ENCODE assay signal across 22 mouse cellular contexts in genomic region chr5:125326351-125326750, GRCm38 (mm10). TPM values are rescaled to one million over a fixed set of nuclear protein-coding genes. Genes with fewer than 3 reads are reported as not detected.
DNase-seq lines count a peak whose midpoint lies in the region; ATAC-seq and TF ChIP-seq lines count a peak whose summit lies in the region.
"Had no signal": no experiment of that assay in that cellular context is flagged by ENCODE, and none has a peak within 500 bp of the region (broad histone marks: within the 10 kb centered on the region; RNA-seq: fewer than 3 reads in every experiment).

No protein-coding gene starts in this region.

- ATAC-seq in heart, embryonic 13.5 days (ENCODE audit: extremely low read depth, insufficient number of reproducible peaks, low FRiP score, low TSS enrichment), result no peak
- ATAC-seq in liver, embryonic 13.5 days (ENCODE audit: low read depth), result no peak
- ATAC-seq in liver, embryonic 11.5 days (replicated peaks; ENCODE audit: low FRiP score), result no peak
- ATAC-seq in kidney, embryonic 14.5 days (ENCODE audit: low FRiP score, low TSS enrichment), result no peak
- ATAC-seq: forebrain, embryonic 15.5 days; intestine, postnatal 0 days had no signal

- TF ChIP-seq POLR2A in testis, adult 2 months (IDR thresholded peaks at IDR 0.05; ENCODE audit: control insufficient read depth, low read depth, low read length), result no peak

- TF ChIP-seq CTCF in testis, adult 2 months (IDR thresholded peaks at IDR 0.05; ENCODE audit: control insufficient read depth, insufficient read depth, insufficient replicate concordance, low read depth, low read length), result no peak

- H3K9ac ChIP-seq in heart, embryonic 13.5 days, result peak overlapping the region; percentile 34
- H3K9ac ChIP-seq in liver, embryonic 13.5 days, result no peak overlapping the region
- H3K9ac ChIP-seq in liver, embryonic 11.5 days (ENCODE audit: low read depth, low read length), result no peak overlapping the region
- H3K9ac ChIP-seq in kidney, embryonic 14.5 days (ENCODE audit: low read depth, low read length), result no peak overlapping the region
- H3K9ac ChIP-seq: forebrain, embryonic 15.5 days; lung, embryonic 15.5 days; neural tube, embryonic 13.5 days had no signal

- H3K36me3 ChIP-seq in heart, embryonic 13.5 days, result 0 out of 2 replicates have a peak, but pooled peaks cover 2% of the 10 kb centered on the region
- H3K36me3 ChIP-seq in liver, embryonic 13.5 days, result peaks cover 33% of the 10 kb centered on the region
- H3K36me3 ChIP-seq in liver, embryonic 11.5 days (ENCODE audit: control insufficient read depth, insufficient read depth, low read length), result peaks cover 12% of the 10 kb centered on the region
- no peaks in the 10 kb centered on the region for H3K36me3 ChIP-seq in testis, adult 2 months (ENCODE audit: control insufficient read depth, insufficient read depth, low read length)
- no peaks in the 10 kb centered on the region for H3K36me3 ChIP-seq in kidney, embryonic 14.5 days (ENCODE audit: control insufficient read depth, insufficient read depth, low read length)
- H3K36me3 ChIP-seq: forebrain, embryonic 15.5 days; lung, embryonic 15.5 days; neural tube, embryonic 13.5 days had no signal

- H3K4me1 ChIP-seq in heart, embryonic 13.5 days, result peaks cover 62% of the 10 kb centered on the region
- H3K4me1 ChIP-seq in liver, embryonic 13.5 days (replicated peaks), result peaks cover 82% of the 10 kb centered on the region
- peaks cover 32% of the 10 kb centered on the region for H3K4me1 ChIP-seq in liver, embryonic 11.5 days (replicated peaks; ENCODE audit: control insufficient read depth, insufficient read depth, low read length)
- peaks cover 17% of the 10 kb centered on the region for H3K4me1 ChIP-seq in testis, adult 2 months (ENCODE audit: control insufficient read depth, insufficient read depth, low read length)
- H3K4me1 ChIP-seq in kidney, embryonic 14.5 days (ENCODE audit: control insufficient read depth, insufficient read depth, low read length), result peaks cover 12% of the 10 kb centered on the region; the same call in 1 of the 2 replicates

- WGBS in heart, embryonic 13.5 days, result 47% methylated on average over 8 of the region's 8 CpGs
- 68% methylated on average over 8 of the region's 8 CpGs for WGBS in liver, embryonic 13.5 days (ENCODE audit: insufficient replicate concordance)
- 65% methylated on average over 8 of the region's 8 CpGs for WGBS in liver, embryonic 11.5 days
- 59% methylated on average over 8 of the region's 8 CpGs for WGBS in kidney, embryonic 14.5 days

- no peaks in the 10 kb centered on the region for H3K9me3 ChIP-seq in heart, embryonic 13.5 days
- no peaks in the 10 kb centered on the region for H3K9me3 ChIP-seq in liver, embryonic 13.5 days (replicated peaks)
- no peaks in the 10 kb centered on the region for H3K9me3 ChIP-seq in liver, embryonic 11.5 days (ENCODE audit: control insufficient read depth, low read length)
- H3K9me3 ChIP-seq in kidney, embryonic 14.5 days (ENCODE audit: control insufficient read depth, low read length), result no peaks in the 10 kb centered on the region
- H3K9me3 ChIP-seq: forebrain, embryonic 15.5 days; hindbrain, embryonic 10.5 days; lung, embryonic 15.5 days; neural tube, embryonic 13.5 days had no signal

- no peaks in the 10 kb centered on the region for H3K27me3 ChIP-seq in heart, embryonic 13.5 days (replicated peaks)
- no peaks in the 10 kb centered on the region for H3K27me3 ChIP-seq in liver, embryonic 13.5 days
- no peaks in the 10 kb centered on the region for H3K27me3 ChIP-seq in liver, embryonic 11.5 days (replicated peaks; ENCODE audit: control insufficient read depth, insufficient read depth, low read length)
- no peaks in the 10 kb centered on the region for H3K27me3 ChIP-seq in testis, adult 2 months (ENCODE audit: control insufficient read depth, insufficient read depth, low read length)
- H3K27me3 ChIP-seq in kidney, embryonic 14.5 days (ENCODE audit: control insufficient read depth, insufficient read depth, low read length), result no peaks in the 10 kb centered on the region
- H3K27me3 ChIP-seq: CH12.LX; forebrain, embryonic 15.5 days; lung, embryonic 15.5 days; neural tube, embryonic 13.5 days had no signal

- peak overlapping the region; percentile 80 for H3K27ac ChIP-seq in heart, embryonic 13.5 days (replicated peaks)
- 0 out of 2 replicates have a peak overlapping the region, but pooled peaks have one; percentile 18 for H3K27ac ChIP-seq in liver, embryonic 13.5 days
- H3K27ac ChIP-seq in liver, embryonic 11.5 days (ENCODE audit: low read depth, low read length), result no peak overlapping the region
- peak overlapping the region; percentile 69 for H3K27ac ChIP-seq in testis, adult 2 months (ENCODE audit: control insufficient read depth, insufficient read depth, low read depth, low read length)
- no peak overlapping the region for H3K27ac ChIP-seq in kidney, embryonic 14.5 days (ENCODE audit: low read depth, low read length)
- H3K27ac ChIP-seq: forebrain, embryonic 15.5 days; hindbrain, embryonic 10.5 days; hindbrain, postnatal 0 days; kidney, postnatal 0 days; lung, embryonic 15.5 days; neural tube, embryonic 13.5 days had no signal

- H3K4me3 ChIP-seq in heart, embryonic 13.5 days, result no peak overlapping the region
- no peak overlapping the region for H3K4me3 ChIP-seq in liver, embryonic 13.5 days (replicated peaks)
- H3K4me3 ChIP-seq in liver, embryonic 11.5 days (ENCODE audit: low read depth, low read length), result no peak overlapping the region
- H3K4me3 ChIP-seq in testis, adult 2 months (ENCODE audit: control insufficient read depth, low read depth, low read length), result no peak overlapping the region
- no peak overlapping the region for H3K4me3 ChIP-seq in kidney, embryonic 14.5 days (ENCODE audit: low read length)
- H3K4me3 ChIP-seq: forebrain, embryonic 15.5 days; hindbrain, embryonic 10.5 days; lung, embryonic 15.5 days; neural tube, embryonic 13.5 days had no signal

- H3K4me2 ChIP-seq in heart, embryonic 13.5 days, result peak overlapping the region; percentile 46
- no peak overlapping the region for H3K4me2 ChIP-seq in liver, embryonic 13.5 days
- no peak overlapping the region for H3K4me2 ChIP-seq in liver, embryonic 11.5 days
- H3K4me2 ChIP-seq in kidney, embryonic 14.5 days (replicated peaks; ENCODE audit: low read depth, low read length), result no peak overlapping the region
- H3K4me2 ChIP-seq: forebrain, embryonic 15.5 days; lung, embryonic 15.5 days; midbrain, embryonic 11.5 days; neural tube, embryonic 13.5 days had no signal

- peak; percentile 65 for DNase-seq in adrenal gland, postnatal 14 days
- no peak for DNase-seq in adrenal gland, adult 8-10 months
- DNase-seq in heart, adult 11 months, result no peak
- DNase-seq in liver, embryonic 13.5 days, result no peak
- DNase-seq in liver, embryonic 11.5 days (ENCODE audit: low spot score), result no peak
- DNase-seq: cerebellum, adult 11-12 months; cerebellum, postnatal 14 days; embryo, embryonic 11 days; layer of hippocampus, postnatal 36 days; lung, postnatal 4 days had no signal

RNA-seq across cellular contexts. Expression of gene Scarb1, which starts 14.5 kb away (rescaled TPM):
- 1,757 and 2,166 TPM in 2 replicates for total RNA-seq in adrenal gland, postnatal 14 days (2021)
- total RNA-seq in adrenal gland, adult 8-10 months (2022), result 1,000 to 10,000 TPM; 1,640 to 3,396 (median 2,408) TPM
- polyA plus RNA-seq in heart, embryonic 13.5 days (2015; fragmentation: Nextera tagmentation; extraction: Ambion mirVana), result 65.6 and 69.7 TPM in 2 replicates
- polyA plus RNA-seq in liver, embryonic 13.5 days (2015; fragmentation: Nextera tagmentation; extraction: Ambion mirVana), result 66.1 and 76.3 TPM in 2 replicates
- polyA plus RNA-seq in liver, embryonic 11.5 days (2014; fragmentation: Nextera tagmentation; extraction: Ambion mirVana), result 104 and 108 TPM in 2 replicates
- 172 and 188 TPM in 2 replicates for polyA plus RNA-seq in testis, adult 2 months (2012; rRNA removed)
- polyA plus RNA-seq in kidney, embryonic 14.5 days (2014; fragmentation: Nextera tagmentation; extraction: Ambion mirVana), result 34.8 and 48.8 TPM in 2 replicates

Comparison
In these comparisons a context has a peak if more than half of its experiments do, and no peak if none do; other contexts are left out.
1. H3K27ac ChIP-seq: peak in heart, embryonic 13.5 days (single experiment), liver, embryonic 13.5 days (single experiment) and testis, adult 2 months (single experiment); none in liver, embryonic 11.5 days (single experiment) and kidney, embryonic 14.5 days (single experiment).